Mouse (Mus musculus) heart, adult 2 months (tissue): ENCODE results near the gene Prickle3. TPM values are rescaled to one million over a fixed set of nuclear protein-coding genes. Genes with fewer than 3 reads are reported as not detected.

Experiments
- DNase-seq, 2 experiments: peaks; one replicate each; pipeline ENCODE4 v3.0.0; 2021
- H3K27ac ChIP-seq: fragments of 200-600 bp; 2 replicates; pipeline ENCODE4 v1.8.1; 2022
- H3K27me3 ChIP-seq: fragments of 200-500 bp; 2 replicates; pipeline ENCODE4 v1.6.1; 2012; ENCODE audit warnings: mild to moderate bottlenecking, low read length, inconsistent platforms, mixed read lengths; ENCODE audit not compliant: control insufficient read depth, insufficient read depth
- H3K36me3 ChIP-seq: fragments of 200-500 bp; 2 replicates; pipeline ENCODE4 v1.6.1; 2012; ENCODE audit warnings: low read length, inconsistent platforms; ENCODE audit not compliant: control insufficient read depth, insufficient read depth
- H3K4me1 ChIP-seq: fragments of 200-500 bp; 2 replicates; pipeline ENCODE4 v1.6.1; 2011; ENCODE audit warnings: low read length; ENCODE audit not compliant: control insufficient read depth, insufficient read depth
- H3K4me3 ChIP-seq: fragments of 200-600 bp; 2 replicates; pipeline ENCODE4 v1.8.1; 2022
- H3K79me2 ChIP-seq: fragments of 200-500 bp; replicated peaks from 2 replicates; pipeline ENCODE4 v1.6.1; 2012; ENCODE audit warnings: mild to moderate bottlenecking, inconsistent platforms, low read length, moderate library complexity, mixed read lengths; ENCODE audit not compliant: control insufficient read depth, insufficient read depth
- H3K9ac ChIP-seq: fragments of 200-500 bp; 2 replicates; pipeline ENCODE4 v1.6.1; 2012; ENCODE audit warnings: low read depth, mild to moderate bottlenecking, control low read depth, inconsistent platforms, low read length, mixed read lengths
- CTCF ChIP-seq: fragments of 200-600 bp; IDR thresholded peaks from 2 replicates; pipeline ENCODE4 v1.8.1; 2022; ENCODE audit warnings: antibody characterized with exemption, mild to moderate bottlenecking, moderate library complexity
- EP300 ChIP-seq: fragments of 200-500 bp; IDR thresholded peaks from 2 replicates; pipeline ENCODE4 v1.6.1; 2011; ENCODE audit warnings: low read depth, low read length, control low read depth; ENCODE audit not compliant: insufficient read depth
- POLR2A ChIP-seq: fragments of 200-500 bp; IDR thresholded peaks from 2 replicates; pipeline ENCODE4 v1.6.1; 2011; ENCODE audit warnings: mild to moderate bottlenecking, low read depth, low read length, control low read depth; ENCODE audit not compliant: insufficient read depth
- WGBS: fragments of 180-500 bp; shearing (Covaris S2); methylation state at CpG from one replicate; pipeline ENCODE4 v1.1.7; 2018; 5-methylcytosine and 5-hydroxymethylcytosine counted together
- intact Hi-C: fragments of 180-260 bp; cut with DNase I; formaldehyde crosslinking; loops from one replicate; pipeline ENCODE4 v1.15.1; 2025
- polyA plus RNA-seq: library from polyadenylated mRNA; depleted of rRNA; stranded (reverse); fragments of >200 nt; gene quantifications from 2 replicates; pipeline ENCODE4 v1.2.3, GENCODE M21; 2012
- total RNA-seq, 2 experiments: library from RNA; stranded (reverse); gene quantifications; 2 replicates each; pipeline ENCODE4 v1.2.3; 2021

Gene Prickle3
- total and polyA plus RNA-seq, 3 experiments, result 16.8 to 27.8 (median 25.2) TPM

GRCm38 (mm10) chrX:7674284-7675000 is 17.4 kb downstream of the Prickle3 start:
- intact Hi-C loops, result no loop called here
- Histone ChIP-seq H3K9ac (no peak overlapping the region), H3K27me3 (no peaks in the 10 kb centered on the region), H3K4me1 (peaks cover 3% of the 10 kb centered on the region; the same call in 1 of the 2 replicates), H3K4me3 (no peak overlapping the region), H3K36me3 (no peaks in the 10 kb centered on the region), H3K27ac (no peak overlapping the region), H3K79me2 (no peaks in the 10 kb centered on the region)
- TF ChIP-seq POLR2A (no peak), EP300 (no peak), CTCF (no peak)
- DNase-seq, result no peak
- WGBS, result 40% methylated on average over 28 of the region's 28 CpGs

GRCm38 (mm10) chrX:7675001-7675380 is 17.9 kb downstream of the Prickle3 start:
- DNase-seq, result no peak
- H3K9ac ChIP-seq, result no peak overlapping the region
- no peak overlapping the region for H3K27ac ChIP-seq
- H3K4me3 ChIP-seq, result no peak overlapping the region
- no peaks in the 10 kb centered on the region for H3K79me2 ChIP-seq
- intact Hi-C loops, result no loop called here
- H3K27me3 ChIP-seq, result no peaks in the 10 kb centered on the region
- no peak for TF ChIP-seq POLR2A
- no peak for TF ChIP-seq EP300
- no peak for TF ChIP-seq CTCF
- peaks cover 3% of the 10 kb centered on the region; the same call in 1 of the 2 replicates for H3K4me1 ChIP-seq
- WGBS, result 43% methylated on average over 10 of the region's 10 CpGs
- no peaks in the 10 kb centered on the region for H3K36me3 ChIP-seq

- H3K9ac ChIP-seq, result no peak overlapping the region
- no peaks in the 10 kb centered on the region for H3K4me1 ChIP-seq
- H3K27me3 ChIP-seq, result no peaks in the 10 kb centered on the region
- no peaks in the 10 kb centered on the region for H3K36me3 ChIP-seq
- H3K27ac ChIP-seq, result peak overlapping the region; percentile 80; the same call in 1 of the 2 replicates
- no peak for TF ChIP-seq POLR2A
- TF ChIP-seq CTCF, result peak; percentile 49
- H3K79me2 ChIP-seq, result no peaks in the 10 kb centered on the region
- DNase-seq, result no peak
- intact Hi-C loops, result loop anchor here (2.0 kb wide), 1 partner anchor 30 kb away; no protein-coding TSS in a partner anchor
- H3K4me3 ChIP-seq, result peak overlapping the region; percentile 53; the same call in 1 of the 2 replicates
- WGBS, result 35% methylated on average over 3 of the region's 3 CpGs
Measured at GRCm38 (mm10) chrX:7678986-7679385, 21.9 kb downstream of the Prickle3 start.

GRCm38 (mm10) chrX:7679405-7680056 is 22.5 kb downstream of the Prickle3 start:
- Histone ChIP-seq H3K27me3 (no peaks in the 10 kb centered on the region), H3K9ac (peak overlapping the region; percentile 78), H3K79me2 (no peaks in the 10 kb centered on the region), H3K27ac (peak overlapping the region; percentile 80), H3K4me3 (peak overlapping the region; percentile 53), H3K4me1 (no peaks in the 10 kb centered on the region), H3K36me3 (no peaks in the 10 kb centered on the region)
- peak; percentile 91 to 93 for DNase-seq
- WGBS, result 14% methylated on average over 27 of the region's 27 CpGs
- TF ChIP-seq POLR2A, result peak; percentile 64
- TF ChIP-seq CTCF, result peak; percentile 94
- 0 out of 2 replicates have a peak, but pooled peaks have one; percentile 50 for TF ChIP-seq EP300
- intact Hi-C loops, result loop anchor here (2.0 kb wide), 1 partner anchor 31 kb away; no protein-coding TSS in a partner anchor

- H3K27ac ChIP-seq, result peak overlapping the region; percentile 80
- WGBS, result 16% methylated on average over 12 of the region's 12 CpGs
- no peaks in the 10 kb centered on the region for H3K36me3 ChIP-seq
- H3K4me1 ChIP-seq, result no peaks in the 10 kb centered on the region
- peak overlapping the region; percentile 53 for H3K4me3 ChIP-seq
- no peaks in the 10 kb centered on the region for H3K27me3 ChIP-seq
- TF ChIP-seq CTCF, result no peak
- no peak for TF ChIP-seq POLR2A
- no peak for TF ChIP-seq EP300
- intact Hi-C loops, result no loop called here
- no peaks in the 10 kb centered on the region for H3K79me2 ChIP-seq
- H3K9ac ChIP-seq, result peak overlapping the region; percentile 78
- no peak for DNase-seq
Measured at GRCm38 (mm10) chrX:7680057-7680412, 23.0 kb downstream of the Prickle3 start.

GRCm38 (mm10) chrX:7680864-7681263 is 23.8 kb downstream of the Prickle3 start, which contains the start of gene Magix:
Gene Magix, minus strand, starts transcription at chrX:7681251.
- Histone ChIP-seq H3K9ac (peak within 1 kb of the TSS; percentile 78), H3K27me3 (no peaks in the 10 kb centered on the region), H3K27ac (peak within 1 kb of the TSS; percentile 84), H3K79me2 (no peaks in the 10 kb centered on the region), H3K36me3 (no peaks in the 10 kb centered on the region), H3K4me1 (no peaks in the 10 kb centered on the region), H3K4me3 (peak within 1 kb of the TSS; percentile 53)
- WGBS, result 28% methylated on average over 14 of the region's 14 CpGs
- TF ChIP-seq CTCF (no peak), POLR2A (no peak), EP300 (0 out of 2 replicates have a peak, but pooled peaks have one; percentile 17)
- peak; percentile 64 to 65 for DNase-seq
- intact Hi-C loops, result no loop called here
